Mouse (Mus musculus): ENCODE measurements at regions not wholly inside any gene's neighbourhood (a gene's known extent, or its start where the extent isn't known, plus 50 kb on each side); places are given as distances from the start of the nearest gene placed in this dataset.

DNA sequence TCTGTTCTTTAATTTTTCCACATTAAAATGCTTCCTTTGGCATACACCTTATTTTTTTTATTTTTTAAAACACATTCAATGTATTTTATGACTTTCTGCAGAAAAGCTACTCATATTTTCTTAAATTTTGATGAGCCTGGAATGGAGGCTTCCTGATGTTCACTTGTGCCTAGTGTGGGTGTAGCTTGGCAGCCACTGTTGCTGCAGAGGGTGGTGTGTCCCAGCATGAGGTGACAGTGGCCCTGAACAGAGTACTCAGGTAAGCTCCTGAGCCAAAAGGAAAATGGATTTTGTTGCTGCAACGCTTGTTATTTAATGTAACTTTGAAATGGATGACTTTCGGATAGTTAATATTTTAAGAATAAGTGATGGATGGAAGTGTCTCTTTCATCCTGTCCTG, 170.6 kb downstream of the Eipr1 start:
- no peak overlapping the region for H3K27ac ChIP-seq
- ATAC-seq (ENCODE audit: low read depth) (no peak), DNase-seq (no peak)
- H3K9me3 ChIP-seq (replicated peaks): no peaks in the 10 kb centered on the region
- no peak overlapping the region for H3K4me2 ChIP-seq
- H3K36me3 ChIP-seq: no peaks in the 10 kb centered on the region
- H3K4me1 ChIP-seq (replicated peaks): no peaks in the 10 kb centered on the region
- H3K9ac ChIP-seq: no peak overlapping the region
- WGBS (ENCODE audit: insufficient replicate concordance): 74% methylated on average over 2 of the region's 2 CpGs
- no peak overlapping the region for H3K4me3 ChIP-seq (replicated peaks)
- no peaks in the 10 kb centered on the region for H3K27me3 ChIP-seq

DNA sequence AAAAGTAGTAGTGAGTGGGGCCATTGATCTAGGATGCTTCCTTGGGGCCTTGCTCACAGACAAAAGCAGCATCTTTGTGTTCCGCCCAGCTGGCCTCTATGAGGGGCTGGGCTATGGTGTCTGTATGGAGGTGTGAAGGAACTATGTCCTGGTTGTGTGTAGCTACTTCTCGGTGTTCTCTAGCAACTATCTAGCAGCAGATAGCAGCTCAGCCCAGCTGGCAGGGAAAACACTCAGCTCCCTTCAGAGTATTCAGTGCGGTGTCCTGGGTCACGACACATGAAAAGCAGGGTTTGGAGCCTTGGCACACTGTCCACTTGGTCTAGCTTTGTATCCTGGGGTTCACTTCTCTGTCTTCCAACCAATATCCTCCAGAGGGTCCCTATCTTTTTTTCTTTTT, 173.6 kb downstream of the Eipr1 start:
- Histone ChIP-seq H3K9ac (no peak overlapping the region), H3K36me3 (no peaks in the 10 kb centered on the region), H3K27me3 (no peaks in the 10 kb centered on the region), H3K4me2 (no peak overlapping the region), H3K4me1 (replicated peaks) (no peaks in the 10 kb centered on the region), H3K4me3 (replicated peaks) (no peak overlapping the region), H3K9me3 (replicated peaks) (no peaks in the 10 kb centered on the region), H3K27ac (no peak overlapping the region)
- 63% methylated on average over 4 of the region's 4 CpGs for WGBS (ENCODE audit: insufficient replicate concordance)
- DNase-seq (no peak), ATAC-seq (ENCODE audit: low read depth) (no peak)

DNA sequence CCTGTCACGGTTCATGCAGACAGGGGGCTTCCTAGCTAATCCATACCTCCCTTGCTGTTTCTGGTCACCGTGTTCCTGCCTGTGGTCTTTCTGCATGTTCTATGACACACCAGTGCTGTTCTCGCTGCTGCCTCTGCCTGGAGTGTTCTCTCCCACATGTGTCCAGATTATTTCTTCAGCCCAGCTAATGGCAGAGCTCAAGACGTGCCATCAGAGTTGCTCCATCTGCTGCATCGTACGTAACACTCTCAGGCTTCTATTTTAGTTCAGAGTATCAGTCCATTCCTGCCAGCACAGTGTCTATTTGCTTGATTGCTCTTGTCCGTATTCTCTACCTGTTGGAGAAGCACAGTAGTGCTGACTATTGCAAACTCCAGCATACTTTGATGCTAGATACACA, 188.3 kb downstream of the Eipr1 start:
- no peak overlapping the region for H3K27ac ChIP-seq
- WGBS (ENCODE audit: insufficient replicate concordance): 57% methylated on average over 7 of the region's 7 CpGs
- ATAC-seq (ENCODE audit: low read depth) (no peak), DNase-seq (no peak)
- H3K4me3 ChIP-seq (replicated peaks): no peak overlapping the region
- H3K27me3 ChIP-seq: no peaks in the 10 kb centered on the region
- no peak overlapping the region for H3K4me2 ChIP-seq
- no peaks in the 10 kb centered on the region for H3K4me1 ChIP-seq (replicated peaks)
- no peaks in the 10 kb centered on the region for H3K9me3 ChIP-seq (replicated peaks)
- no peak overlapping the region for H3K9ac ChIP-seq
- H3K36me3 ChIP-seq: no peaks in the 10 kb centered on the region

DNA sequence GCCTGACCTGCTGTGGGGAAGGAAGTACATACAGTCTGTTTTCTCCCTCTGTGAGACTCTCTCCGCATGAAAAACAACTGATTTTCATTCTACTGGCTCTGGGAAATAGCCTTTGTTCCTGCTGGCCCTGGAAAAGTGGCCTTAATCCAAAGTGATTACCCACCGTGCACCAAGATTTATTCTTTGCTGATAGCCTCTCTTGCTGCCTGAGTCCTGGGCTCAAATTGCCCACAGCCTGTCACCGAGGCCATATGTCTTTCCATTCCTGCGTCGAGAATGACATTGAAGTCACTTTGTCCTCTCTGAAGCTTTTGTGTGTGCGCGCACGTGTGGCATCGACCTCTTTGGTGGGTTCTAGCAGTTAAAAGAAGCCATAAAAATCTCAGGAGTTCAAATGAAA, 197.3 kb downstream of the Eipr1 start:
- no peaks in the 10 kb centered on the region for H3K27me3 ChIP-seq
- no peaks in the 10 kb centered on the region for H3K4me1 ChIP-seq (replicated peaks)
- H3K4me3 ChIP-seq (replicated peaks): no peak overlapping the region
- 74% methylated on average over 9 of the region's 9 CpGs for WGBS (ENCODE audit: insufficient replicate concordance)
- no peak overlapping the region for H3K27ac ChIP-seq
- no peak for ATAC-seq (ENCODE audit: low read depth)
- no peak for DNase-seq
- H3K4me2 ChIP-seq: no peak overlapping the region
- H3K9me3 ChIP-seq (replicated peaks): no peaks in the 10 kb centered on the region
- H3K36me3 ChIP-seq: no peaks in the 10 kb centered on the region
- no peak overlapping the region for H3K9ac ChIP-seq

DNA sequence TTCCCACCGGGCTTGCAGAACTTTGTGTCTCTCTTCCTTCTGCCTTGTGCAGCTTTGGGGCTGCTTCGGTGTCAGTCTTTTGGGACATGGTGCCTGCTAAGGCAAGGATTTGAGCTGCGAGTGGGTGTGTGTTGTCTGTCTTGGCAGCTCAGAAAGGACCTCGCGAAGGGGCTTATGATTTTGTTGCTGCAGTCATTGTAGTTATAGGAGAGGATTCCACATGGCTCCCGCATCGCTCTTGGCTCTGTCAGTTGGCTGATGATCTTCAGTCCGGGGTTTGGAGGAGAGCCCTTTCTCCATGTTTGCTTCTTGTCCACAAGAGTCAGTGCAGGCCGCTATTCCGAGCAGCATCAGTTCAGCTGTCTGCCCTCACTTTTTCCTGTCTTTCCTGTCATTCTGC, 197.7 kb downstream of the Eipr1 start:
- Histone ChIP-seq H3K4me1 (replicated peaks) (no peaks in the 10 kb centered on the region), H3K36me3 (no peaks in the 10 kb centered on the region), H3K9me3 (replicated peaks) (no peaks in the 10 kb centered on the region), H3K27me3 (no peaks in the 10 kb centered on the region), H3K4me3 (replicated peaks) (no peak overlapping the region), H3K27ac (no peak overlapping the region), H3K9ac (no peak overlapping the region), H3K4me2 (no peak overlapping the region)
- WGBS (ENCODE audit: insufficient replicate concordance): 58% methylated on average over 10 of the region's 10 CpGs
- ATAC-seq (ENCODE audit: low read depth): no peak
- DNase-seq: no peak

DNA sequence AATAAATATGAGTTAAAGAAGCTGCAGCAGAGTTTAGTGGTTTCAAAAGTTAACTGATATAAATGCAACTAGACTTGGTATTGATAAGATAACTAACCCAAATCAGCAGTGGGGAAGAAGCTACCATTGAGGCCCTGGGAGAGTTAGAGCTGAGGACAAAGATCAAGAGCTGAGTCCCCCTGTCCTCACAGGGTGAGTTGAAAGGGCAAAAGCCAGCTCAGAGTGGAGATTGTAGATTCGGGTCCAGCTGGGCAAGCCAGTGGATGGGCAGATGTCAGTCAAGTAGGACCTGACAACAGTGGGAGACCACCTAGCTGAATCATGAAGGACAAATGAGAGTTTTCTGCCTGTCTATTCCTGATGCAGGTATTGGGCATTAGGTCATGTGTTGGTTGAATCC, 205.6 kb downstream of the Eipr1 start:
- no peak for DNase-seq
- Histone ChIP-seq H3K36me3 (no peaks in the 10 kb centered on the region), H3K9ac (no peak overlapping the region), H3K27ac (no peak overlapping the region), H3K4me3 (replicated peaks) (no peak overlapping the region), H3K9me3 (replicated peaks) (no peaks in the 10 kb centered on the region), H3K4me2 (no peak overlapping the region), H3K4me1 (replicated peaks) (no peaks in the 10 kb centered on the region), H3K27me3 (no peaks in the 10 kb centered on the region)
- ATAC-seq (ENCODE audit: low read depth): no peak
- 42% methylated on average over 1 of the region's 1 CpGs for WGBS (ENCODE audit: insufficient replicate concordance)

DNA sequence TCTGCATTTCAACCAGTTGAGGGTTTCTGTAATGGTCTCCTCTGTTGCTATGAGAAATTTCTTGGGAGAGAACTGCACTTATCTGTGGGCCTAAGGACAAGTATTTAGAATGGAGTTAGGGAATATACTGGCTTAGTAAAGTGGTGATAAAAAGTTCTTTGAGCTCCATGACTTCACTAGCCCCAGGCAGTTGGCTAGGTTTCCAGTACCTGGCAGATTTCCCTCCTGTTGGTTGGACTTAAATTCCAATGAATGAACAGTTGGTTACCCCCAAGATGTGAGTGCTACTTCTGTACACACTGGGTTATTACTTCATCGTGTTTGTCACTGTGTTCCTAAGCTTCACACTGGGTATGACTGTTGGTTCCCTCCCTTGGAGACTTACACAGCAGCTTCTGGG, 207.1 kb downstream of the Eipr1 start:
- no peak for DNase-seq
- Histone ChIP-seq H3K4me1 (replicated peaks) (no peaks in the 10 kb centered on the region), H3K4me3 (replicated peaks) (no peak overlapping the region), H3K27me3 (no peaks in the 10 kb centered on the region), H3K9me3 (replicated peaks) (no peaks in the 10 kb centered on the region), H3K27ac (no peak overlapping the region), H3K4me2 (no peak overlapping the region), H3K36me3 (no peaks in the 10 kb centered on the region), H3K9ac (no peak overlapping the region)
- WGBS (ENCODE audit: insufficient replicate concordance): 40% methylated on average over 1 of the region's 1 CpGs
- no peak for ATAC-seq (ENCODE audit: low read depth)

DNA sequence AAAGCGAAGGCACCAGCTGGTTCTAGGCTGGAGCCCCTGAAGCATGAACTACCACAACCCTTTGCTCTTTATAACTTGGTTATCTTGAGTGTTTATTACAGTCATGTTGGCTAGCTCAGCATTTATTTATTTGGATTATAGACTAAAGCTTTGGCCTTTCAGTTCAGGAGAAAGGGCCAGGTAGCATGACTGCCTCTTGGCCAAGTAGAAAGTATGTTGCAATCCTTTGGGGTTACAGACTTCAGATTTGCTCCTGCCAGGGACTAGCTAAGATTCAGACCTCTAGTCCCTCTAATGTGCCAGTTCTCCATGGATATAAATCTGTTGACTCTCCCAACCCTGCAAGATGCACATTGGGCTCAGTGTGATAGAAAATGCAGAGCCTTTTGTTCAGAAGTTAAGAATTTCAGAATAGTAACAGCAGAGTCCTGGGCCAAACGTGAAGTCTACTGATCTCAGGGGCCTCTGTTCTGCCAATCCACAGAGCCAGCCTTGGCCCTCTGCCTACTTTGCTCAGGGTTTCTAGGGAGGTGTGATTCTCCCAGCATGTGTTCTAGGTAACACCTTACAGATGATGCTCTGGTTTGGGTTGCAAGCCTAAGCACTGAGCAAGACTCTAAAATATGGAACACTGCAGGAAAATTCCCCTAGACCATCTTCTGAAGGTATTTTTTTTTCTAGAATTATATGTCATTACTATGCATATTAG, 218.2 kb downstream of the Eipr1 start:
- H3K9me3 ChIP-seq (replicated peaks): no peaks in the 10 kb centered on the region
- no peak for ATAC-seq (ENCODE audit: low read depth)
- H3K27ac ChIP-seq: no peak overlapping the region
- WGBS (ENCODE audit: insufficient replicate concordance): 56% methylated on average over 2 of the region's 2 CpGs
- DNase-seq: no peak
- no peak overlapping the region for H3K4me2 ChIP-seq
- no peak overlapping the region for H3K9ac ChIP-seq
- H3K36me3 ChIP-seq: no peaks in the 10 kb centered on the region
- H3K4me1 ChIP-seq (replicated peaks): no peaks in the 10 kb centered on the region
- H3K27me3 ChIP-seq: no peaks in the 10 kb centered on the region
- H3K4me3 ChIP-seq (replicated peaks): no peak overlapping the region

DNA sequence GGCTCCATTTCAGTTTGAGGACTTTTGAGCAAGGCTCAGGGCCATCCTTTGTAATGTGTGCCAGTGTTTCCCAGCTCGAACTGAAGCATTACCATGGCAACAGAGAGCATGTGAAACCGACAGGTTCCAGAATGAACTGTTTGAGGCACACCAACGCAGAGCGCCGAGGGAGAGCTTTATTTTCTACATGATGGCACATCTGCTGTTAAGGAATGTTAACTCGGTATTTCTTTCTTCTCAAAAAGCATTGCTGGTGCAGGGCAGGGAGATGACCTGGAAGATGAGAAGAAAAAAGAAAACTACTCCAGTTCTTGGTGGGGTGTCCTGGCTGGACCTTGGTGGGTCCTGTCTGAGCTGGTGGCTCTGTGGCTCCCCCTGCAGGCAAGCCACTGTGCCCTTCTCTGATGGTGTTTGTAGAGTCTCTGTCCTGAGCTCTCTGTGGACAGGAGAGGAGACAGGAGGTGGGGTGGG, 223.0 kb downstream of the Eipr1 start:
- no peak overlapping the region for H3K4me2 ChIP-seq
- 70% methylated on average over 6 of the region's 6 CpGs for WGBS (ENCODE audit: insufficient replicate concordance)
- no peaks in the 10 kb centered on the region for H3K9me3 ChIP-seq (replicated peaks)
- no peak overlapping the region for H3K27ac ChIP-seq
- no peaks in the 10 kb centered on the region for H3K36me3 ChIP-seq
- no peak overlapping the region for H3K4me3 ChIP-seq (replicated peaks)
- H3K9ac ChIP-seq: no peak overlapping the region
- H3K4me1 ChIP-seq (replicated peaks): no peaks in the 10 kb centered on the region
- no peaks in the 10 kb centered on the region for H3K27me3 ChIP-seq
- ATAC-seq (ENCODE audit: low read depth): no peak
- no peak for DNase-seq

DNA sequence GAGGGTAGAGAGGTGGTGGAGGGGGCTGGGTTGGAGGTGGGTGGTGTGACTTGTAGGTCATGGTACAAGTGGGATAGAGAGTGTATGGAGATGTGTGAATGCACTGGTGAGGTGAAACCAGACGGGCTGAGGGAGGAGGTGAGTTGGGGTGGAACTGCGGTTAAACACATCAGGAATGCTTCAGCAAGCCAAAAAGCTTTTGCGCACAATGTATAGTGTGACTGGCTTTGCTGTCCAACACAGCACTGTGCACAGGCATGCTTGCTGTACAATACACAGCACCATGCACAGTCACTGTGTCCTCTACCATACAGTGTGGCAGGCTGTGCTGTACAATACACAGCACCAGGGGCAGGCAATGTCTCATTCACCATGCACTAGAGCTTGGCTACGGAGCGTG, 223.6 kb downstream of the Eipr1 start:
- WGBS (ENCODE audit: insufficient replicate concordance): 77% methylated on average over 5 of the region's 5 CpGs

DNA sequence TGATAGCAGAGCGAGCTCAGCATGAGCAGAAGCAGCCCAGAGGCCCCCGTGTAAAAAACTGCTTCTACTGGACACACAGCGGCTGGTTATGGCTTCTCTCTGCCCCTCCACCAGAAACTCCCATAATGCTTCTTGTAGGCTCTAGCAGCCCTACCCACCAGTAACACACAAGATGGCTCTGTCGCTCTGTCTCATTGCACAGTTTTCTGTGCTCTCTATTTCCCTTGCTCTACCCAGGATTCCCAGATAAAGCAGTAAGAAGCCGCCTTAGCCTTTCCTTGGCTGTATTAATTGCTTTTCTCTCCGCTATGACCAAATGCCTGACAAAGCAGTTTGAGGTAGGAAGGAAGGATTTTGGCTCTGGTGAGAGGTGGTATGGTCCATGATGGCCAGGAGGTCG, 228.1 kb downstream of the Eipr1 start:
- WGBS (ENCODE audit: insufficient replicate concordance): 67% methylated on average over 7 of the region's 7 CpGs
- no peaks in the 10 kb centered on the region for H3K36me3 ChIP-seq
- no peaks in the 10 kb centered on the region for H3K9me3 ChIP-seq (replicated peaks)
- H3K27me3 ChIP-seq: no peaks in the 10 kb centered on the region
- no peak overlapping the region for H3K4me2 ChIP-seq
- no peak for ATAC-seq (ENCODE audit: low read depth)
- no peak overlapping the region for H3K27ac ChIP-seq
- no peak overlapping the region for H3K4me3 ChIP-seq (replicated peaks)
- DNase-seq: no peak
- no peak overlapping the region for H3K9ac ChIP-seq
- H3K4me1 ChIP-seq (replicated peaks): no peaks in the 10 kb centered on the region

More for the DNA sequence above, 223.6 kb downstream of the Eipr1 start:
- no peak overlapping the region for H3K9ac ChIP-seq
- H3K4me1 ChIP-seq (replicated peaks): no peaks in the 10 kb centered on the region
- no peaks in the 10 kb centered on the region for H3K9me3 ChIP-seq (replicated peaks)
- no peaks in the 10 kb centered on the region for H3K36me3 ChIP-seq
- H3K27ac ChIP-seq: no peak overlapping the region
- no peaks in the 10 kb centered on the region for H3K27me3 ChIP-seq
- H3K4me2 ChIP-seq: no peak overlapping the region
- no peak for ATAC-seq (ENCODE audit: low read depth)
- no peak overlapping the region for H3K4me3 ChIP-seq (replicated peaks)
- DNase-seq: no peak

DNA sequence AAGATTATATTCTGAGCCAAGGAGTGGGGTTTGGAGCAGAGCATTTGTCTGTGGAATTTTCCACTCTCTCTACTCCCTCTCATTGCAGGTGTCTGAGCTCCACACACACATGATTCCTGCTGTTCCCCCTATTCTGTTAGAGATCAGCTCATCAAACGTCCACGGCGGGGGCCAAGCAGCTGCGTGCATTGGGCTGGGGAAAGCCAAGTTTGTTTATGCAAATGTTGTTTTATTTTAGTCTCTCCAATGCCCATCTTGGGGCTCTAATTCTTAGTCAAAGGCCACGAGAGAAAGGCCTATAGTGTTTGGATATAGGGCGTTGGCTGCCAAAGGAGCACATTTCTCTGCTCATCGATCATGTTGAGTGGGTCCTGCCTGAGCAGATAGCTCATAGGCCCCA, 234.6 kb downstream of the Eipr1 start:
- no peak overlapping the region for H3K27ac ChIP-seq
- DNase-seq (no peak), ATAC-seq (ENCODE audit: low read depth) (no peak)
- 67% methylated on average over 7 of the region's 7 CpGs for WGBS (ENCODE audit: insufficient replicate concordance)
- no peaks in the 10 kb centered on the region for H3K27me3 ChIP-seq
- H3K4me2 ChIP-seq: no peak overlapping the region
- no peaks in the 10 kb centered on the region for H3K4me1 ChIP-seq (replicated peaks)
- no peak overlapping the region for H3K9ac ChIP-seq
- no peaks in the 10 kb centered on the region for H3K36me3 ChIP-seq
- no peak overlapping the region for H3K4me3 ChIP-seq (replicated peaks)
- no peaks in the 10 kb centered on the region for H3K9me3 ChIP-seq (replicated peaks)

Measured in liver, embryonic 13.5 days (tissue).